ENCODE assay signal across 13 mouse cellular contexts in genomic region chr13:64077591-64077990, GRCm38 (mm10). TPM values are rescaled to one million over a fixed set of nuclear protein-coding genes. Genes with fewer than 3 reads are reported as not detected.
"Had no signal": no experiment of that assay in that cellular context is flagged by ENCODE, and none has a peak within 500 bp of the region (broad histone marks: within the 10 kb centered on the region; RNA-seq: fewer than 3 reads in every experiment).

No protein-coding gene starts in this region.

- DNase-seq: retina, postnatal 1 day; right cerebral cortex, adult 18-20 months; right cerebral cortex, postnatal 14 days; right cerebral cortex, postnatal 25 days; right cerebral cortex, postnatal 4 days; spleen, adult 18-20 months; thymus, adult 18-20 months; thymus, adult 2 months; thymus, postnatal 14 days; thymus, postnatal 25 days; thymus, postnatal 36 days; thymus, postnatal 4 days had no signal

RNA-seq across cellular contexts. Expression of gene Hsd17b3, which starts 11.4 kb away (rescaled TPM):
- total RNA-seq: neutrophil, adult 5-6 weeks had no signal
